Mouse (Mus musculus) heart, adult 2 months (tissue): ENCODE measurements around the gene A530084C06Rik.

Source experiments
- CTCF ChIP-seq: fragments of 200-600 bp; IDR thresholded peaks from 2 replicates; pipeline ENCODE4 v1.8.1; 2022; ENCODE audit warnings: antibody characterized with exemption, mild to moderate bottlenecking, moderate library complexity
- EP300 ChIP-seq: fragments of 200-500 bp; IDR thresholded peaks from 2 replicates; pipeline ENCODE4 v1.6.1; 2011; ENCODE audit warnings: low read depth, low read length, control low read depth; ENCODE audit not compliant: insufficient read depth
- POLR2A ChIP-seq: fragments of 200-500 bp; IDR thresholded peaks from 2 replicates; pipeline ENCODE4 v1.6.1; 2011; ENCODE audit warnings: mild to moderate bottlenecking, low read depth, low read length, control low read depth; ENCODE audit not compliant: insufficient read depth

GRCm38 (mm10) chr13:31518411-31518886, 40.7 kb downstream of the A530084C06Rik start:
- no peak for TF ChIP-seq CTCF
- TF ChIP-seq EP300: no peak
- no peak for TF ChIP-seq POLR2A
